Mouse (Mus musculus) heart, postnatal 0 days (tissue): ENCODE data around the gene Tysnd1. TPM values are rescaled to one million over a fixed set of nuclear protein-coding genes. Genes with fewer than 3 reads are reported as not detected.

ENCODE experiments used
- ATAC-seq: fragments of 200-750 bp; cut with Nextera tagmentation; 2 replicates; pipeline ENCODE4 v1.8.0; 2017; ENCODE audit warnings: low read depth, moderate number of reproducible peaks, moderate library complexity; ENCODE audit not compliant: insufficient read depth
- DNase-seq: peaks from one replicate; pipeline ENCODE4 v3.0.0-alpha.2; 2016; ENCODE audit warnings: low spot score
- H3K27ac ChIP-seq: fragments of 300-500 bp; sonication (generic); 2 replicates; pipeline ENCODE4 v1.5.1; 2014; ENCODE audit warnings: low read depth, mild to moderate bottlenecking
- H3K27me3 ChIP-seq: fragments of 300-500 bp; sonication (generic); 2 replicates; pipeline ENCODE4 v1.6.1; 2014; ENCODE audit warnings: low read length, mixed read lengths; ENCODE audit not compliant: control insufficient read depth, insufficient read depth
- H3K36me3 ChIP-seq: fragments of 300-500 bp; sonication (generic); replicated peaks from 2 replicates; pipeline ENCODE4 v1.6.1; 2014; ENCODE audit warnings: low read length, mixed read lengths; ENCODE audit not compliant: control insufficient read depth, insufficient read depth
- H3K4me1 ChIP-seq: fragments of 300-500 bp; sonication (generic); 2 replicates; pipeline ENCODE4 v1.6.1; 2014; ENCODE audit warnings: antibody characterized with exemption; ENCODE audit not compliant: control insufficient read depth, insufficient read depth
- H3K4me2 ChIP-seq: fragments of 300-500 bp; sonication (generic); 2 replicates; pipeline ENCODE4 v1.6.1; 2014; ENCODE audit warnings: low read depth, mild to moderate bottlenecking, low read length, moderate library complexity
- H3K4me3 ChIP-seq: fragments of 300-500 bp; sonication (generic); 2 replicates; pipeline ENCODE4 v1.5.1; 2014; ENCODE audit warnings: low read depth, low read length
- H3K9ac ChIP-seq: fragments of 300-500 bp; sonication (generic); replicated peaks from 2 replicates; pipeline ENCODE4 v1.6.1; 2014; ENCODE audit warnings: low read depth, low read length, mixed read lengths
- H3K9me3 ChIP-seq: fragments of 300-500 bp; sonication (generic); replicated peaks from 2 replicates; pipeline ENCODE4 v1.6.1; 2016; ENCODE audit warnings: low read length; ENCODE audit not compliant: control insufficient read depth
- CTCF ChIP-seq: IDR thresholded peaks from 2 replicates; pipeline ENCODE4 v1.5.1; 2016; ENCODE audit warnings: antibody characterized with exemption, control low read depth, low read depth
- EP300 ChIP-seq: IDR thresholded peaks from 2 replicates; pipeline ENCODE4 v1.6.1; 2016; ENCODE audit warnings: antibody characterized with exemption, low read depth
- WGBS: fragments of 180-500 bp; shearing (Covaris S2); extraction: QIAGEN DNeasy Blood & Tissue Kit; methylation state at CpG from one replicate; pipeline ENCODE4 v1.1.7; 2014; 5-methylcytosine and 5-hydroxymethylcytosine counted together
- polyA plus RNA-seq: library from polyadenylated mRNA; unstranded; fragments of >200 nt; fragmentation: Nextera tagmentation; extraction: Ambion mirVana; gene quantifications from 2 replicates; pipeline ENCODE4 v1.2.1, GENCODE M21; 2015
- total RNA-seq: library from RNA; depleted of rRNA; stranded (reverse); fragments of >200 nt; gene quantifications from 2 replicates; pipeline ENCODE4 v1.2.3, GENCODE M21; 2014; ENCODE audit warnings: low replicate concordance

The Tysnd1 gene
- total and polyA plus RNA-seq, 2 experiments from 2014 or later, result 14.5 to 53.0 TPM

DNA sequence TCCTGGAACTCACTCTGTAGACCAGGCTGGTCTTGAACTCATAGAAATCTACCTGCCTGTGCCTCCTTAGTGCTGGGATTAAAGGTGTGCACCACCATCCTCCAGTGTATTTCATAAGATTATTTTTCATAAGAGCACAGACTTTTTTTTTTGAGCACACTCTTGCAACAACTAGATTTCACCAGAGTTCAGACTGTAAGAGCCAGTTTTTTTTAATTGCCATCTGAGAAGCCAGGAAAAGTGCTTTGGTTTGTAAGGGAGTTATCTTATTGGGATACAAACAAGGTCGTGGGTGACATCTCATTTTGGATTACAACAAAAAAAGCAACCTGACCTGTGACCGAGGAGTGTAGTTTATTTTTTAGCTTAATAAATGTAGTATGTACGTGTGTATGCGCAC is 41.2 kb upstream of the Tysnd1 start:
- no peak overlapping the region for H3K4me3 ChIP-seq
- no peak for ATAC-seq
- H3K9me3 ChIP-seq, result no peaks in the 10 kb centered on the region
- no peaks in the 10 kb centered on the region for H3K27me3 ChIP-seq
- 85% methylated on average over 4 of the region's 4 CpGs for WGBS
- no peak overlapping the region for H3K4me2 ChIP-seq
- no peak for TF ChIP-seq EP300
- no peak for TF ChIP-seq CTCF
- H3K4me1 ChIP-seq, result peaks cover 4% of the 10 kb centered on the region; the same call in 1 of the 2 replicates
- H3K9ac ChIP-seq, result no peak overlapping the region
- H3K27ac ChIP-seq, result no peak overlapping the region
- DNase-seq, result no peak
- H3K36me3 ChIP-seq, result peaks cover 6% of the 10 kb centered on the region; the same call in 1 of the 2 replicates

- H3K4me2 ChIP-seq, result no peak overlapping the region
- ATAC-seq (no peak), DNase-seq (no peak)
- no peaks in the 10 kb centered on the region for H3K9me3 ChIP-seq
- no peak overlapping the region for H3K4me3 ChIP-seq
- TF ChIP-seq EP300 (no peak), CTCF (no peak)
- no peak overlapping the region for H3K9ac ChIP-seq
- no peaks in the 10 kb centered on the region for H3K4me1 ChIP-seq
- WGBS, result 72% methylated on average over 7 of the region's 7 CpGs
- no peak overlapping the region for H3K27ac ChIP-seq
- H3K36me3 ChIP-seq, result peaks cover 9% of the 10 kb centered on the region; the same call in 1 of the 2 replicates
- H3K27me3 ChIP-seq, result no peaks in the 10 kb centered on the region
These were observed 40.6 kb upstream of the Tysnd1 start for GRCm38 (mm10) chr10:61654691-61655090.

DNA sequence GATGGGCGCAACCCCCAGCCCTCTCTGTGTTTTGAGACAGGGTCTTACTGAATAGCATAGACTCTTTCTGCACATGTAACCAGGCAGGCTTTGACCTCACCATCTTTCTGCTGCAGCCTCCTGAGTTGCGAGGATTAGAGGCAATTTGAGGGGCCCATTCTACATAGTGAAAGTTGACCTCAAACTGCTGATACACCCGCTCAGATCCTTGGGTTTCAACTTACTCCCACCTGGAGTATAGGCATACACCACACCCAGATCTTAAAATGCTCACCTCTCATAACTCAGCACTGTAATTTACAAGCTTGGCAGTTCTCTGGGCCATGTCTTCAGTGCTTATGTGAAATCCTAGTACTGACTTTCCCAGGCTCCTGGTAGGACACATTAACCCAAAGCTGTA is 40.1 kb upstream of the Tysnd1 start:
- DNase-seq (no peak), ATAC-seq (no peak)
- TF ChIP-seq EP300, result no peak
- no peak for TF ChIP-seq CTCF
- no peak overlapping the region for H3K4me2 ChIP-seq
- no peak overlapping the region for H3K27ac ChIP-seq
- no peaks in the 10 kb centered on the region for H3K27me3 ChIP-seq
- no peak overlapping the region for H3K4me3 ChIP-seq
- H3K4me1 ChIP-seq, result no peaks in the 10 kb centered on the region
- no peak overlapping the region for H3K9ac ChIP-seq
- H3K36me3 ChIP-seq, result peaks cover 12% of the 10 kb centered on the region; the same call in 1 of the 2 replicates
- WGBS, result 94% methylated on average over 3 of the region's 3 CpGs
- no peaks in the 10 kb centered on the region for H3K9me3 ChIP-seq

- TF ChIP-seq EP300 (no peak), CTCF (no peak)
- H3K36me3 ChIP-seq, result peaks cover 18% of the 10 kb centered on the region; the same call in 1 of the 2 replicates
- no peak overlapping the region for H3K4me2 ChIP-seq
- DNase-seq, result no peak
- no peak overlapping the region for H3K4me3 ChIP-seq
- no peak for ATAC-seq
- no peaks in the 10 kb centered on the region for H3K4me1 ChIP-seq
- no peak overlapping the region for H3K27ac ChIP-seq
- H3K9ac ChIP-seq, result no peak overlapping the region
- 85% methylated on average over 18 of the region's 18 CpGs for WGBS
- no peaks in the 10 kb centered on the region for H3K9me3 ChIP-seq
- no peaks in the 10 kb centered on the region for H3K27me3 ChIP-seq
These were observed 38.1 kb upstream of the Tysnd1 start for GRCm38 (mm10) chr10:61656928-61657882.

DNA sequence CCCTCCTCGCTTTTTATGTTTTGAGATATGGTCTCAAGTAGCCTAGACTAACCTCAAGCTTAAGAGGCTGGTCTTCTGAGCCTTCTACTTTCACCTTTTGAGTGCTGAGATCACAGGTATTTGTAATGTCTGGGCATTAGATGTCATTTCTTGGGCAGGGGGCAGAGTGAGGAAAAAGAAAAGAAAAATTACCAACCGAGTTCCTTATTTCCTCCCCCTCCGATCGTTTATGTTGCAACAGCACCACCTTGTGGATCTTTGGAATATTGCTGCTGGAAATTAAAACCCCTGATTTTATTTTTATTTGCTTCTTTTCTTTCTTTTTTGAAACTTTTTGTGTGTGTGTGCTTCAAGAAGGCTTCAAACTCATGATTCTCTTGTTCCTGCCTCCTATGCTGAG is 37.3 kb upstream of the Tysnd1 start:
- ATAC-seq (no peak), DNase-seq (peak; percentile 42)
- H3K27me3 ChIP-seq, result no peaks in the 10 kb centered on the region
- no peak overlapping the region for H3K9ac ChIP-seq
- no peaks in the 10 kb centered on the region for H3K4me1 ChIP-seq
- H3K27ac ChIP-seq, result no peak overlapping the region
- H3K9me3 ChIP-seq, result no peaks in the 10 kb centered on the region
- TF ChIP-seq CTCF, result peak; percentile 80
- TF ChIP-seq EP300, result no peak
- H3K36me3 ChIP-seq, result peaks cover 17% of the 10 kb centered on the region; the same call in 1 of the 2 replicates
- WGBS, result 27% methylated on average over 4 of the region's 4 CpGs
- no peak overlapping the region for H3K4me2 ChIP-seq
- H3K4me3 ChIP-seq, result no peak overlapping the region
